Mouse (Mus musculus) urinary bladder, postnatal 25 days (tissue): ENCODE data around the gene Dnajc5g.

ENCODE experiments used
- DNase-seq: peaks from one replicate; pipeline ENCODE4 v3.0.0; 2022; ENCODE audit warnings: low spot score

The Dnajc5g gene

DNA sequence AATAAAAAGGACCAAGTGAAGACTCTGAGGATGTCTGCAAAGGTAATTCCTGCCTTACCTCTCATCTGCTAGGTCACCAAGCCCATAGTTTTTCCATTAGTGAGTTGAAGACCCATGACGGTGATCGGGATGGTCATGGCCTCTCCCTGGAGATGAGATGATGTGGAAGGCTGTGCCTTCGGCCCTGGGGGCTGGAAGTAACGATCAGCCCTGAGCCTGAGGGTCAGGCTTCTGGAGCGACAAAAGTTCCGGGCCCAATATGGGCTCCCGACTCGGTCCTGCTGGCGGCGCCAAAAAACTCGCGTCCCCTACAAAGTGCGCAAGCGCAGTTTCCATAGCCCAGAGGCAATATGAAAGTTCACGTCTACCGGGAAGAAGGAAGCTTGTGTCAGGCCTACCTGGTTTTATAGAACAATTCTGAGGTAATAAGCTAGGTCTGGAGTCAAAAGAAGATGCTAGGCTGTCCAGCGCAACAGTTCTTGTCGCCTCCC, 2.0 kb downstream of the Dnajc5g start, which contains the start of gene Slc30a3:
TSS of gene Slc30a3 (minus strand) at position 238 of the 491 bp plus-strand sequence.
- DNase-seq = no peak

DNA sequence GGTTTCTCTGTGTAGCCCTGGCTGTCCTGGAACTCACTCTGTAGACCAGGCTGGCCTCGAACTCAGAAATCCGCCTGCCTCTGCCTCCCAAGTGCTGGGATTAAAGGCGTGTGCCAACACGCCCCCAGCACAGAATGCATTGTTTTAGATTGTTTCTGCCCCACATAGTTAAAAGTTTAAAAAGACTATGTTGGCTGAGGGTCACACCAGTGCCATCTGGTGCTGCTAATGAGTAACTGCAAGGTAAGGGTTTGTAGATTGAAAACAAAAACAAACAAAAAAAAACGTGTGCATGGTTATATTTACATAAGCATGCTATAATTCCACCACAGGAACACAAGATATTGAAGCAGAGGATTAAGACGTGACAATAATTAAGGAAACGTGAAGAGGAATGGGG, 4.7 kb downstream of the Dnajc5g start:
- DNase-seq = no peak

DNA sequence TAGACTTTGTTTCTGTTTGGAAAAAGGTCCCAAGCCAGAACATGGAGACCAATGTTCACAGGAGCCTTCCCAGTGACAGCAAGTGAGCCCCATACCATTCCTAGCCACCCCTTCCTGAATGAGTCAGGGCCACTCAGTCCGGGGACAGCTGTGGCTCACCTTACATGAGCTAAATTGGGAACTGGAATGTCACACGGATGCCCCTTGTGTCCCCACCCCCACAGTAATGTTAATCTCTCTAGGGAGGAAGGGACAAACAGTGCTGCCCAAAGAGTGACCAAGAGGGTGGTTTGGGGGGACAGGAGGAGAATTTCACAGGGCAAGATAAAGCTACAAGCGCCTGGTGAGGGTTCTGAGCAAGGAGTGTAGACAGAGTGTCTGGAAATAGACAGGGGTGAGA, 10.3 kb downstream of the Dnajc5g start, which contains the start of gene Trim54:
TSS of gene Trim54 (plus strand) at position 359 of the 400 bp plus-strand sequence.
- DNase-seq = no peak

DNA sequence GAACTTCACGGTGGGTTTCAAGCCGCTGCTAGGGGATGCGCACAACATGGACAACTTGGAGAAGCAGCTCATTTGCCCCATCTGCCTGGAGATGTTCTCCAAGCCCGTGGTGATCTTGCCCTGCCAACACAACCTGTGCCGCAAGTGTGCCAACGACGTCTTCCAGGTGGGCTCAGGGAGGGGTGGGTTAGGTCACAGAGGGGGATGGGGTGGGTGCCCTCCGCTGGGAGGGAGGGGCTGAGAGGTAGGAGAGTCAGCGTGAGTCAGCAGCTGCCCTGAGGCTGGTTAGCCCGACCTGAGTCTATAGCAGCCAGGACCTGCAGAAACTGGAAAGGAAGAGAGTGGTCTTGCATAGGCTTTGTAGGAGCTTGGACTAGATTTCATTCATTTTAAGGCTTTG, 10.8 kb downstream of the Dnajc5g start:
- DNase-seq = no peak

DNA sequence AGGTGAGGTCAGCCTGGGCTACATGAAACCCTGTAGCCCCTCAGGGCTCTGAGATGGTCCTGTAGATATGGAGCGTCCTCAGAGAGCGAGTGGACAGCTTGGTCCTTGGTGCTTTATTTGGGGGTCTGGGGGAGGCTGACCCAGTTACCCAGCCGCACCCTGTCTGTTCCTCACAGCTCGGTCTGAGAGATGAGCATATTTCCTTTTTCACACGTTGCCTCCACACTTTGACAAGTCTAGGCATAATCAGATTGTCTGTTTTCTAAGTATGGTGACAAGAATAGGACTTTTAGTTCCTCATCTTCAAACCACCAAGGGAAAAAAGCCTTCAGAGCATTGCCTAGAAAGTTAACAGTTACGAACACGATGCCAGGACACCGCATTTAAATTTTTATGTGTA, 15.0 kb downstream of the Dnajc5g start:
- DNase-seq = no peak

DNA sequence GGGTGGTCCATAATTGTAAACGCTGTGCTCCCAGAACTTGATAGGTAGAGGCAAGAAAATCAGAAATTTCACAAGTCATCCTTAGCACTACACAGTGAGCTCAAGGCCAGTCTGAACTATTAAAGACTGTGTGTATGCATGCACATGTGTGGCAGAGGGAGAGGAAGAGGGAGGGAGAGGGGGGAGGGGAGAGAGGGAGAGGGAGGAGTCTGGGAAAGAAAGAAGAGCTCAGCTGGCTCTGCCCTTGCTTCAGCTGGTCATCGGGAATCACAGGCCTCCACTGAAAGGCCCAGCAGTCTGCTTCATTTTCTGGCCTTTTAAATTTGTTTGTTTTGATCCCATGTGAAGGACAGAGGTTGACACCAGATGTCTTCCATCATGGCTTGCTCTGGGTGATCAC, 17.4 kb downstream of the Dnajc5g start:
- no peak for DNase-seq

DNA sequence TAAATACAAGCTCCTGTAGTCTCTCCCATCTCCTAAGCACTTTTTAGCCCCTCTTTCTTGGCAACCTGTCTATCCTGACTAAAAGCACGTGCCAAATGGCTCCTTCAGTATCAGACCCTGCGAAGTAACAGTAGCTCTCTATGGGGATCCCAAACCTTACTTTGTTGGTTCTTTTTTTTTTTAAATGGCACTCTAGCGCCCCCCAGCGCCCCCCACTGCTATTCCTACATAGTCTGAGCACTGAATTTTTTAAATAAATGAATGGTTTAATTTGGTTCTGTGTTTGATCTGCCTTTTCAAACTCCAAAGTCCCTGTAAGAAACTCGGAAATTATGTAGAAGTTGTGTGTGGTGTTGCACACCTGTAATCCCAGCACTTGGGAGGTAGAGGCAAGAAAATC, 20.0 kb downstream of the Dnajc5g start:
- no peak for DNase-seq

DNA sequence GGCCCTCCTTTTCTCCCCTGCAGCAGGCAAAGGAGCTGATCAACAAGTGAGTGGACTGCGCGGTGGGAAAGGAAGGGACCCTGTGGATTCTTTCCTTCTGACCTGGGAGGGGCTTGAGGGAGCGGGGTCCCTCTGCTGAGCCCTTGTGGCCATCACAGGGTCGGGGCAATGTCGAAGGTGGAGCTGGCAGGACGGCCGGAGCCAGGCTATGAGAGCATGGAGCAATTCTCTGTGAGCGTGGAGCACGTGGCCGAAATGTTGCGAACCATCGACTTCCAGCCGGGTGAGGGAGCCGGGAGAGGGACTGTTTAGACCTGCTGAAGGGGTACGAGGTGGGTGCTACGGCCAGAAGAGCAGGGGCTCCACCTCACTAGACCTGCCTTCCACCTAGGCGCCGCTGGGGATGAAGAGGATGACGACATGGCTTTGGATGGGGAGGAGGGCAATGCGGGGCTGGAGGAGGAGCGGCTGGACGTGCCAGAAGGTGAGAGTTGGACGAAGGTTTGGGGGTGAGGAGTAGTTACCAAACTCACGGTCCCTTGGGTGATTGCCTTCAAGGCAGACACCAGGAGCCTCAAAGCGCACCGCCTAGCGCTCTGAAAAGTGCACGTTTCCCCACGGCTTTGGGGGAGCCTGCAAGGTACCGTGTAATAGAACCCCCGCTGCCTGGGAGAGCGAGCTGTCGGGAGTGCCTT, 30.8 kb downstream of the Dnajc5g start:
- DNase-seq = no peak

DNA sequence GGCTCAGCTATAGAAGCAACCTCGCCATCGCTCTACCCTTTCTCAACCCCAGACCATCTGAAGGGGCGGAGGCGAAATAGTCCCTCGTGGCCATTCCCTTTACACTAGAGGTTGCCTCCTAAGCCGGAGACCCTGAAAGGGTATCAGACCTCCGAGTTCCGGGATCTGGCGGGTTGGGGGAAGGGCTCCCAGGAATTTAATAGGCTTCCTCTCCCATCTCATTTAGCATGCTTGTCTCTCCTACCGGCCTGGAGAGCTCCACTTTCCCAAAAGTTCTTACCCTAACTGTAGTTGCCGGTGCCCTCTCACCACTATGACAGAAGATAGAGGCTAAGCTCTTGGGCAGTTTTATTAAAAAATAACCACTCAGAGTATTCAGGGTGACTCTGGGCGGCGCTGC, 31.6 kb downstream of the Dnajc5g start:
- DNase-seq = no peak

DNA sequence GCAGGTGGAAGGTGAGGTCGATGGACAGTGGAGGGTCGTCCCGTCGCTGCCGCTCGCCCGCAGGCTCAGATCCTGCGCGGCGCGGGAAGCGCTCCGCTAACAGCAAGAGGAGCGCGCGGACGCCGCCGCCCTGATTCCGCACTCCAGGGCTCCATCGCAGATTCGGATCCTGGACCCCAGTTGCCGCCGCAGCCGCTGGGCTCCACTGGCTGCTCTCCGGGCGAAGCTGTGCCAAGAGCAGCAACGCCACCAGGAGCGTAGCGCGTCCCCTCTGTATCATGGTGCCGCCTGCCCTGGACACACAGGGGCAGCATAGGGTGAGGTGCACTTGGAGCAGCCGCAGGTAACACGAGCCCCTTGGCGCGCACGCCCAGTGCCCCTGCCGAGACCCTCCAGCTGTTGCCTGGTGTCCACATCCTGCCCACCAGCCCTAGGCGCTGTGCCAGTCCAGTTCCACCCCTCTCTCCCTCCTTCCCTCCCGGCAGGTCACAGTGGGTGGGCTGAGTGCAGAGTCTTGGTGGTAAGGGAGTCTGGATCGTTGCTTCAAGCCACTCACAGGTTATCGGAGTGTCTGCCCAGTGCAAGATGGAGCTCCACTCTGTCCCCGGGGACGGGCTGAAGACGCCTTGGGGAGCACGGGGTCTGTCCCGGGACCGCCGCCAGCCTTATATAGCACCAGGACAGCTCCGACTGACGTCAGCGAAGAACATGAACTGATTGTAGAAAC, 32.3 kb downstream of the Dnajc5g start, which contains the start of gene Ucn:
TSS of gene Ucn (minus strand) at position 589 of the 727 bp plus-strand sequence.
- DNase-seq = no peak

DNA sequence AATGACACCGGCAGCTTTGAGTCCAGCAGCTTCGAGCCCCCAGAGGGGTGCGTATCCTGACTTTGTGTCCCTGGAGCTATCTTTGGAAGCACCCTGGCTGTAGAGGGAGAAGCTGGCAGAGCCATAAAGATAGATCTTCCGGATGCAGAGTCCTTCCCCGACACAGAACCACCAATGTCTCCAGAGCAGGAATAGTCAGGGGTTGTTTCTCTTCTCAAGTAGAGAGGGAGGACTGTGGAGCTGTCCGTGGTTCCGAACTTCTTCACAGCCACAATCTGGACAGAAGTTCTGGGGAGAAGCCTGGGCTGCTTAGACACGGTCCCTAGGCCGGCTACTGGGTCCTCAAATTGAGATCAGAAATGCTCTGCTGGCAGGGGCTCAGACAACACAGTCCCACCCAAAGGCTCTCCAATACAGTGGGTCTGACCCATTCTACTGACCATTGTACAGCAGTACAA, 32.9 kb downstream of the Dnajc5g start:
- DNase-seq = no peak

DNA sequence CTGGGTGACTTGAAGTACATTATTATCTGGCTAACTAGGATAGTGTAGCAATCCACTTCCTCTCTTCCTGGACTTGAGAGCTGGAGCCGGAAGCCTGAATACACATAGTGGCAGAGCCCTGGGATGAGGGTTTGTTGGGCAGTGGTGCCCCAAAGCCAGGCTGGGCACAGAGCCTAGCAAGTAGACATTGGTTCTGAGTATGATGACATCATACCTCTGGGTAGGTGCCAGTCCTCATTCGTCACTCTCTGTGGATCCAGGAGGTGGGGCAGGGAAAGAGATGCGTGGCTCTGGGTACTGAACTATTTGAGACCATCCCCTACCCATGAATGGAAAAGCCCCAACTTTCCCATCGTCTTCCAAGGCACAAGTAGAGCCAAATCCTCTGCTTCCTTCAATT, 43.7 kb downstream of the Dnajc5g start:
- DNase-seq = no peak

DNA sequence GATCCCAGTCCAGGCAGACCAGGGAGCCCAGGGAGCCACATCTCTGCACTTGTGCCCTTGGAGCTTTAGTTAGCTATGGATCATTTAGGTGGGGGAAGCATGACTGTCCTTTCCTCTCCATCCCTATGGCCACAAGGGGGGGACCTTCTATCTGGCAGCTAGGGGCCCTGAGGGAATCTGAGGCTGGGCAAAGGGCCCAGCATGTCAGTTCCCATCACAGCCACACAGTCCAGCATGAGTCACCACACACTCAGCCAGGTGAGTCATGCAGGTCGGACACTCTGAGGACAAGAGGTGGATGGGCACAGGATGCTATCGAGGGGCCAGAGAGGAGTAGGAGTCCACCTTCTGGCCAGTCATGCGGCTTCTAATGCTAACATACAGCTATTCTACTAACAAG, 45.7 kb downstream of the Dnajc5g start:
- DNase-seq = peak; percentile 26

DNA sequence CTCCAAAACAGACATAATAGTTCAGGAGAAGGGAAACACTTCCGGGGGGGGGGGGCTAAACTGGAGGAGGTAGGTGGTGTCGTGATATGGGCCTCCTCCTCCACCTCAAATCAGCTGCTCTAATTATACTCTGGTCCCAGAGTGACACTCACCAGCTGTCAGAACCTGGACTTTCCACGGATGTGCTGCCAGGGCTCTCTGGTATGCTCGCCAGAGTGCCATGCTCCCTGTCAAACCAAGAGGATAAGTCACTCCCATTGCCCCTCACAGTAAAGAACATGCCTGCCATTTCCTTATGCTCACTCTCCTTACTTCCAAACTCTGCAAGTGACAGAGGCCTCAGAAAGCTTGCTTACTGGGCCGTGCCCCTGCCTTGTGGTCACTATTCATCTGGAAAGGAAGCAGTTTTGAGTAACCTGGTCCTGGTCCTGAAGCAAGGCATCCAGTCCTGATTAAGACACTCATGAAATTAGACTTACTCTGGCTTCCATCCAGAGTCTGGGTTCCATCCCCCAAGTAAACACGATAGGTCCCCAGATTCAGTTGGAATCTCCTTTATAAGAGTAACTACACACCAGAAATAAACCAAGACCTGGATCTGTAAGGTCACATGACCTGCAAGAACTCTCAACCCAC, 47.5 kb downstream of the Dnajc5g start:
- DNase-seq = no peak

DNA sequence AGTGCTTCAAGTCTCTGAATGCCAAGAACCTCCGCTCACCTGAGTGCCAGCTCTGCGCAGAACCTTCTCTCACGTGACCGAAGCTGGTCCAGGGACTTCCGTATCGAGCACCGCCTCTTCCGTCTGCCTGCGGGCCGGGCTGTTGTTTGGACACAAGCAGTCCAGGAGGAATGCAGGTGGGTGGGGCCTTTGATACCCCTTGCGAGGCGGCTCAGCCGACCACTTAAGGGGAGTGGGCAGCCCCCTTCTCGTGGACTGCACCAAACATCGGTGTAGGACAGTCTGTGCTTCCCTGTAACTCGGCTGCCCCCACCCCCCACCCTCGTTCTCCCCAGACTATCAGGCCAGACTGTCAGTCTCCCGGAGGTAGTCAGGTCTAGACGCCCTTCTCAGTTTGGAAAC, 48.1 kb downstream of the Dnajc5g start, which contains the start of gene Mpv17:
TSS of gene Mpv17 (minus strand) at position 100 of the 402 bp plus-strand sequence.
- DNase-seq = peak; percentile 71
